Mouse (Mus musculus) kidney, postnatal 36 days (tissue): ENCODE measurements at regions not wholly inside any gene's neighbourhood (a gene's known extent, or its start where the extent isn't known, plus 50 kb on each side); places are given as distances from the start of the nearest gene placed in this dataset.
A peak's percentile ranks its signal among the peaks of the same experiment; 100 is the strongest.

Experiments
- DNase-seq, 2 experiments: peaks; one replicate each; pipeline ENCODE4 v3.0.0; 2021 to 2022; ENCODE audit warnings: mixed read lengths in 2 of 2

DNA sequence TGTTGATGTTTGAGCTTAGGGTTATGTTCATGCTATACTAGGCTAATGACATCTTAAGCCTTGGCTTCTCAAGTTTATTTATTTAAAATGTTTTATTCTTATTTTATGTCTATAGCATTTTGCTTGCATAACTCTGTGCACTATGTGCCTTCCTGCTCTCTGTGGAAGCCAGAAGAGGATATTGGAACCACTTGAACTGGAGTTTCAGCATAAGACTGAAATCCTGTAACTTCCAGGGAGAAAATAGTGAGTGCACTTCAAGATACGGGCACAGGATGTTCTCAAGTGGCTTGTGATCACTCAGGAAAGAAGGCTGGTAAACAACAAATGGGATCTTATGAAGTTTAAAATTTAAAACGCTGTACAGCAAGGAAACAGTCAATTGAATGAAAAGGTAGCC lies 257.0 kb upstream of the Gm10131 start:
- DNase-seq = no peak

- DNase-seq = no peak
Observed at GRCm38 (mm10) chr8:34364446-34365035, 253.0 kb upstream of the Gm10131 start.

- no peak for DNase-seq
Observed at GRCm38 (mm10) chr8:34363679-34364078, 252.1 kb upstream of the Gm10131 start.

GRCm38 (mm10) chr8:34363131-34363530 lies 251.6 kb upstream of the Gm10131 start:
- DNase-seq = no peak

DNA sequence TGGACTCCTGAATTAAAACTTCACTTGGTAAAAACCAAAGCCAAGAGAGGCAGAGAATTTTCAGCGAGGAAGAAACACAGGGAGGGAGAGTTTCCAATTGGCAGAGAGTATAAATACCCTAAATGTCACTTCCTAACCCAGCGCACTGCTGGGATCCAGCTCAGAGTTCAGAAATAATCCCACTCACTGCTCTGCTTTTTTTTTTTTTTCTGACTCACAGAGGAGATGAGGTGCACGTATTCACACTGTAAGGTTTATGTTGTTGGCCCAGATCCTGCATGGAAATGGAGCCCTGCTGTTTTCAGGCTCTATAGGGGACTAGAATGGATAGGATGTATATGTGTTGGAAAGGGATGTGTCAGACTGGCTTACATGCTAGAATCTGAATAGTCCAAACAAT lies 249.8 kb upstream of the Gm10131 start:
- no peak for DNase-seq

- no peak for DNase-seq
Observed at GRCm38 (mm10) chr8:34359776-34360175, 248.2 kb upstream of the Gm10131 start.

- no peak for DNase-seq
Observed at GRCm38 (mm10) chr8:34355059-34355458, 243.5 kb upstream of the Gm10131 start.

GRCm38 (mm10) chr8:34353140-34353855 lies 241.8 kb upstream of the Gm10131 start:
- DNase-seq = no peak

- DNase-seq = no peak
Observed at GRCm38 (mm10) chr8:34334851-34335250, 223.3 kb upstream of the Gm10131 start.

DNA sequence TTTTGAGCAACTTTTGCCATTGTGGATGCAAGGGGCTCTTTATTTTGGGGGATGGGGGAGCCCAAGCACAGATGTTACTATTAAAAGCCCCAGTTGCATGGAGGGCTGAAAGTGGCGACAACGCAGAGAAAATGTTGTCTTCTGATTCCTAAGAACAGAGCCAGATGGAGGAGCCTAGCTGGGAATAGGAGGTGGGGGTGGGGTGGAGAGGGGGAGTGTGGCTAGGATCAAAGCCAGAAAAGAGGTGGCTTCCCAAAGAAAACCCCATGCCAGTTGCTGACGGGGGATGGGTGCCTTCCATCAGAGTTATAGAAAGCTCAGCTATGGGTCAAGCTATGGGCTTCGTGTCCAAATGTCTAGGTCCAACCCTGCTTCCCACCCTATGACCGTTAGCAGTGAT lies 220.1 kb upstream of the Gm10131 start:
- DNase-seq = no peak

- no peak for DNase-seq
Observed at GRCm38 (mm10) chr8:34326614-34326965, 215.1 kb upstream of the Gm10131 start.

DNA sequence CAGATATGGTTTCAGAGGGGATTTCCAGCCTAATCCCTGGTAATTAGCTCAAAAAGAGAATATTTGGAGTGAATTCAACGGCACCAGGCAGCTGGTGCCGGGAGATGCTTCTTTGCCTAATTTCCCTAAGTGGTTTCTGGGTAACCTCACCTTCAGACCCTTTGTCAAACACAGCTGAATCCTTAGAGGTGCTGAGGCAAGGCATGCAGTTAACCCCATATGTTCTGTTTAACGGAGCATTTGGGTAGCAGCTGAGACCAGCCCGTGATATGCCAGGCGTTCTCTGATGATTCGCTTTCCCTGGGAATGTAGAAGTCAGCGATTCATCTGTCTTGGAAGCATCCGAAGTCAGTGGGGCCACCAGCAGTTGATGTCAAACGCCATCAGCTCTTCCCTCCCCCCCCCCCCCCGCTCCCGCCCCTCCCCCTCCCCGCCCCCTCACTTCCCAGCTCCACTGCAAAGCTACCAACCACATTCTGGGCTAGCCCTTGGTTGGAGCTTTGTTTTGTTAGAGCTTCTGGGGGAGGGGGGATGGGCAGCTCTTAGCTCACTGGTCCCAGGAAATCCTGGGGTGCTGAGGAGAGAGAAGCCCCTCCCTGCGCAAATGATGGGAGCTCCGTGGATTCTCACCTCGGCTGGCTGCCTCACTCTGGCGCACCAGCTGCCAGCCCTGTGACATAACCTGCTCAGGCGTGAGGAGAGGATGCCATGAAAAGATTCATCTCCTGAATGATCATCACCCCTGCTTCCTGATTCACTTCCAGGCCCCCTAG lies 214.5 kb upstream of the Gm10131 start:
- DNase-seq = no peak

GRCm38 (mm10) chr8:34320158-34320587 lies 208.6 kb upstream of the Gm10131 start:
- no peak for DNase-seq

DNA sequence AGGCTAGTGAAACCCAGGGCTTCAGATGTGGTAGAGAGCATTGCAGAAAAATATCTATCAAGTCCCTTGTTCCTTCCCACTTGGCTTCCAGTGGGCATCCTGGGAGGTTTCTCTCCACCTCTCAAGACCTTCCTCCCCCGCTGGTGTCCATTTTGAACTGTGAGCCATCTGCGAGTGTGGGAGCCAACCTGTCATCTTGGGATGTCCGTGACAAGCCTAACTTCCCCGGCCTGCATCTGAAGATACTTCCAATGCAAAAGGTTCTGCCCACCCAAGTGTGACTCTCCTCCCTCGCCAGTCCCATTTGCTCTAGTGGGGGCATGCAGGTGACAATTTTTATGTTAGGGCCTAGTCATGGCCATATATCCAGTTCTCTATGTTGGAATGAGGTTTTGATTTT lies 208.2 kb upstream of the Gm10131 start:
- DNase-seq = no peak

- no peak for DNase-seq
Observed at GRCm38 (mm10) chr8:34315233-34315632, 203.7 kb upstream of the Gm10131 start.

GRCm38 (mm10) chr8:34305542-34306485 lies 194.3 kb upstream of the Gm10131 start:
- no peak for DNase-seq

DNA sequence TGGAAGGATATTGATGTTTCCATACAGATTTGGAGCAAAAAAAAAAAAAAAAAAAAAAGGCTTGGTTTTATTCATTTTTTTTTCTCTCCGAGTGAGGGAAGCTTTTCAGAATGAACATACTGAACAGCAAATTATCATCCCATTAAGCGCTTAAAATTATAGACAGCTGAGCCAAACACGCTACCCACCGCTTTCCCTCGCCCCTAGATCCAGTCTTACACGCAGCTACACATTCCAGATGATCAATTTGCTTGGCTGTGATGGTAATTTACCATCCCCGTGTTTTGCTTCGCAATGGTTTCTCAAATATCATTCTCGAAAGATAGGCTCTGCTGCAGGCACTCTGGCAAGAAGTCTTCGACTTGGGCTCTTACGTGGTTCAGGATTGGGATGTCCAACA lies 192.3 kb upstream of the Gm10131 start:
- no peak for DNase-seq

- DNase-seq = peak in 1 of 2 experiments; percentile 15
Observed at GRCm38 (mm10) chr8:34300331-34300903, 188.9 kb upstream of the Gm10131 start.

- no peak for DNase-seq
Observed at GRCm38 (mm10) chr8:34294721-34295120, 183.2 kb upstream of the Gm10131 start.

DNA sequence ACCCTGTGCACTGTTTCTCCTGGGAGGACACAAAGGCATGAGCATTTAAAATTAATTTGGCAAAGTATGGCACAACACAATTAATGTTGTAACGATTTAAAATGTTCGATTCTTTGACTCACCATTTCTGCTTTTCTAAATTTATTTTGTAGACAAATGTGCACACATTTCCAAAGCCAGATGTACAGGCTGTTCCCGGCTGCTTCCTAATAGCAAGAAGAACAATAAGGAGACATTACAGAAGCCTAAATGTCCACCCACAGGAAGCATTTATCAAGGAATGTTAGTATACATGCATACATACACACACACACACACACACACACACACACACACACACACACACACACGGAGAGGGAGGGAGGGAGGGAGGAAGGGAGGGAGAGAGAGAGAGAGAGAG lies 179.1 kb upstream of the Gm10131 start:
- DNase-seq = no peak

GRCm38 (mm10) chr8:34287801-34288200 lies 176.3 kb upstream of the Gm10131 start:
- no peak for DNase-seq

DNA sequence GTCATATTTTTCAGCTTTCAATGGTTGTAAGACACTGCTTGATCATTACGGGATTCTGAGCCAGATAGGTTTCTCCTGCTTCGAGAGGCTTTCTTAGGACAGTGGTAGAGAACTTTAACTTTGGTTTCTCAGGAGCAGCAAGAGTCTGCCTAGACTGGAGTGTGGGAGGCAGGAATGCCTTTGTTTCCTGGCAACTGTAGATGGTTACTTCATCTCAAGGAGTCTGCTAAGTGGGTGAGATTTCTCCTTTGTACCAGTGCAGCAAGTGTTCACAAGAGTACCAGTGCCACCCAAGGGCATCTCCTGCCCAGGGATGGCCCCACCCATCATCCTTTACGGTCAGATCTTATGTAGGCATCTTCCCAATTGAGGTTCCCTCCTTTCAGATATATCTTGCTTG lies 173.0 kb upstream of the Gm10131 start:
- no peak for DNase-seq

- no peak for DNase-seq
Observed at GRCm38 (mm10) chr8:34280433-34280832, 168.9 kb upstream of the Gm10131 start.
